Mouse (Mus musculus) 3134 (cell line): ENCODE data around the gene Rps19bp1.

Source experiments
- DNase-seq: peaks from one replicate; pipeline ENCODE4 v3.0.0-alpha.2; 2011; ENCODE audit warnings: low spot score; ENCODE audit not compliant: insufficient read length; ENCODE audit errors: extremely low read depth

Gene Rps19bp1

GRCm38 (mm10) chr15:80221031-80221430 lies 43.1 kb downstream of the Rps19bp1 start:
- no peak for DNase-seq

- no peak for DNase-seq
These were observed 44.1 kb downstream of the Rps19bp1 start for GRCm38 (mm10) chr15:80219705-80220657.

GRCm38 (mm10) chr15:80219211-80219610 lies 44.9 kb downstream of the Rps19bp1 start:
- DNase-seq = peak; percentile 84

- DNase-seq = no peak
These were observed 46.6 kb downstream of the Rps19bp1 start for GRCm38 (mm10) chr15:80217476-80217875.

GRCm38 (mm10) chr15:80216480-80216820 lies 47.7 kb downstream of the Rps19bp1 start:
- DNase-seq = peak; percentile 16

GRCm38 (mm10) chr15:80215716-80216479 lies 48.2 kb downstream of the Rps19bp1 start:
- DNase-seq = peak; percentile 26

GRCm38 (mm10) chr15:80213688-80214087 lies 50.4 kb downstream of the Rps19bp1 start:
- no peak for DNase-seq
